Mouse (Mus musculus) cerebellum, adult (tissue): ENCODE results near the gene Chst13.

ENCODE experiments used
- ATAC-seq: cut with Nextera tagmentation; 2 replicates; pipeline ENCODE4 v1.9.2; 2017; ENCODE audit warnings: mild to moderate bottlenecking, moderate library complexity, mixed read lengths; ENCODE audit not compliant: insufficient number of reproducible peaks, low FRiP score, low TSS enrichment

Gene Chst13

DNA sequence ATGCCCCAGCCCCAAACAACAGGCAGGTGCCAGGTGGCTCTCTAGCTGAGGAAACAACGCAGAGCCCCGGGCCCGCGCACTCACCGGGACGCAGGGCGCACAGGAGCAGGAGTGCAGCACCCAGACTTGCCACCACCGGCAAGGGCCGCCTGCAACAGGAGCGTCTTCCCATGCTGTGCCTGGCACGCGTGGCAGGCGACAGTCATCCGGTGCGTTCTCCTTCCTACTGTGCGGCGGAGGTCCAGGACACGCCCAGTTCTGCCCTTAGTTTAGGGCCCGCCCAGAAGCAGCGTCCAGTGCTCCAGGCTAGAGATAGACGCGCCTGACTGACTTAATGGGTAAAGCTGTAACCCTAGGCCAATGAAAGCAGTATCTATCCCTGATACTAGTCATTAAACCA, at the start of gene Chst13:
Gene Chst13 (minus strand): TSS at position 195 of the 400 bp plus-strand sequence.
- ATAC-seq: no peak

DNA sequence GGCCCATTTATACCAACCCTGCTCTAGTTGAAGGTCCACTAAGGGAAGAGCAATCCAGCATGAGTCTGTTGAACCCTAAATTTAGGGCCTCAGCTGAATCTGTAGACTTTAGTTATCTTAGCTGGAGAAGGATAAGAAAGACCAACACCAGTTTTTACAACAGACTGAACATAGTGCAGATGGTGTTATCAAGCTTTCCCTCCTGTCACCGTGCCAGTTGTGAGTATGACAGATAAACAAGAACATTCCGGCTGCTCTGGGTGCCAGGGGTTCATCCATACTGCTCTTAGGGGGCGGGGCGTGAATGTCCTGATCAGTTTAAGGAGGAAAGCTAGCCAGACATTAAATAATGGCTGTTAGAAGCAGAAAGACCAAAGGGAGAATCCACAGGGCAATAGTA, 49.7 kb upstream of the Chst13 start:
- ATAC-seq: no peak

DNA sequence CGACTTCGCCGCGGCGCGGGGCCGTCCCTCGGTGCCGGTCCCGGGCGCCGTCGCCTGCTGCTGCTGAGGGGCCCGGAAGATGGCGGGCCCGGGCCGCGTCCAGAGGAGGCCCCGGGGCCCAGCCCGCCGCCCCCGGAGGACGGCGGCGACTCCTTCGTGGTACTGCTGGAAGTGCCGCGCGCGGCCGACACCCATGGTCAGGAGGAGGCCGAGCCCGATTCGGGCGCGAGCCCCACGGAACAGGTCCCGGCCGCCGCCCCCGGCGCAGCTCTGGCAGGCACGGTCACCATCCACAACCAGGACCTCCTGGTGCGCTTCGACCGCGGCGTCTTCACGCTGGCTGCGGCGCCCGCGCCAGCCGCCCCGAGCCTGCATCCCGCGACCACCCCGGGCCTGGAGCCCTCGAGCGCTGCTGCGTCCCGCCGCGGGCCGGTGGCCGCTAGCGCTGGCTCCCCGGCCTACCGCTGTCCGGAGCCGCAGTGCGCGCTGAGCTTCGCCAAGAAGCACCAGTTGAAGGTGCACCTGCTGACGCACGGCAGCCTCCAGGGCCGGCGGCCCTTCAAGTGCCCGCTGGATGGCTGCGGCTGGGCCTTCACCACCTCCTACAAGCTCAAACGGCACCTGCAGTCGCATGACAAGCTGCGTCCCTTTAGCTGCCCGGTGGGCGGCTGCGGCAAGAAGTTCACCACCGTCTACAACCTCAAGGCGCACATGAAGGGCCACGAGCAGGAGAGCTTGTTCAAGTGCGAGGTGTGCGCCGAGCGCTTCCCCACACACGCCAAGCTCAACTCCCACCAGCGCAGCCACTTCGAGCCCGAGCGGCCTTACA, 45.0 kb upstream of the Chst13 start:
- ATAC-seq: peak; percentile 26

DNA sequence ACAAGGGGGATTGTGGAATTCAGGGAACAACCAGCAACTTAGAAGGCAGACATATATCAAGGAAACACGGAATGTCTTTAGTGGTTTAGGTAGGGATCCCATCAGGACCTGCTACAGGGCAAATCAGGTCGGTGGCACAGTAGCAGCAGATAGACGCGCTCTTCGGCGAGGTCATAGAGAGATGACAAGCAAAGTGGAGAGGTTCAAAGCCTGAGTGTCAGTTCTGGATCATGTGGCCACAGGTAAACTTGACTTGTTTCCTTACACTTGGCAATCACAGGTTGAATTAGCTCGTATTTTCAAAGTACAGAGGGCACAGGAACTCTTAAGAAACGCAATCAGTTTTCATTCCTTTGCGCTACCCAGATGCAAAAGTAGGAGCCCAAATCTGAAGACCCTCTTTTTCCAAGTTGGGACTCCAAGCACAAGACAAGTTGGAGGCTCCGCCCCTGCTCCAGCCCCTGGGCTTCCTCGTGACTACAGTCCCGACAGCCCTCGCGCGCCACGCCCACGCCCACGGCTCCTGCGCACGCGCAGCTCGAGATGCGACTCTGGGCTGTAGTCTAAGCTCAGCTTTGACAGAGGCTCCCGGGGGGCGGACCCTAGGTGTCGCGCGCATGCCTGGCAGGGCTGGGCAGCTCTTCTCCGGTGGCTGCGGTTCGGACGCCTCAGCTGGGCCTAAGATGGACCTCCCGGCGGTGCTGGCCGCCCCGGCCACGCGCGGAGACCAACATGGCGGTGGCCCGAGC, 44.2 kb upstream of the Chst13 start, which contains the start of gene Zxdc:
Gene Zxdc (plus strand): TSS at position 517 of the 749 bp plus-strand sequence.
- ATAC-seq: peak; percentile 96

DNA sequence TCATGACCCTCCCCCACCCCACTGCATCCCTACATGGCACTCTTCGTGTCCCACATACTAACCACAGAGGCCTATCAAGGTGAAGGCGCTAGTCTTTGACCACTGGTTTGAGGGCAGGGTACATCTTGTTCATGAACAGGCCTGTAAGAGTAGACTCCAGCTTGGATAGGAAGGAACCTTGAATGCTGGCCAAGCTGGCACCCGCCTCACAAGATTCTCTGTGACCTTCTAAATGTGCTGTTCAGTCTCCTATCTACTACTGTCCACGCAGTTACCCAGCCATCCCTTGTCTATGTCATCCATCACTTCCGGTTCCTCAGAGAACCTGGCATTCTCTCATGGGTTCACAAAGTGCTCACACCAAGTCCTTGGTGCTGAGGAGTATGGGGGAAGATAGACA, 38.3 kb upstream of the Chst13 start:
- ATAC-seq: no peak

DNA sequence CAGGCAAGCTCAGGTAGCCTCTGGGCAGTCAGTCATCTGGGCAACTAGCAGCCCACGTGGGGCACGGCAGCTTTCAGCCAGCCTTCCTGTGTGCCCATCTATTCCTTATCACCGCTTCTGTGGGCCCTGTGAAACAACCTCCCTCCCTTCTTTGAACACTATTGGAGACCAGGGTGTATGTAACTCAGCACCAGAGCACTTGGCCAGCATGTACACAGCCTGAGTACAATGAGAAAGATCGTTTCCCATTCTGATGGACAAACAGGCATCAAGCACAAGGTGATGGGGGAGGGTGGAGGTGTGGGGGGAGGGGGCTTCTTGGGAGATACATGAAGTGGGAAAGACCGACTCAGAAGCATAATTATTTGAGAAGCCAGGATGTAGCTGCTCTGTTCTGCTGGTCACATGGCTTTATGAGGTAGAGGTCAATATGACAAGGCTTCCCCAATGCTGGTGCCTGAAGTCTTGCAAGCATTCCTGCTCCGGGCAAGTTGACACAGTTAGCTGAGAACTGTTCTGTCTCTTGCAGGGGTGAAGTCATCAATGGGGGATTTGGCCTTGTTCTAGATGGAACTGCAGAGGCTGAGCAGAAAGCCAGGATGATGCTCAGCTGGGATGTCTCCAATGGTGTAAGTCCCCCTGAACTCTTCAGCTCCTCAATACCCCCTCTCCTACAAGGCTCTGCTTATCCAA, 36.1 kb upstream of the Chst13 start:
- ATAC-seq: no peak

DNA sequence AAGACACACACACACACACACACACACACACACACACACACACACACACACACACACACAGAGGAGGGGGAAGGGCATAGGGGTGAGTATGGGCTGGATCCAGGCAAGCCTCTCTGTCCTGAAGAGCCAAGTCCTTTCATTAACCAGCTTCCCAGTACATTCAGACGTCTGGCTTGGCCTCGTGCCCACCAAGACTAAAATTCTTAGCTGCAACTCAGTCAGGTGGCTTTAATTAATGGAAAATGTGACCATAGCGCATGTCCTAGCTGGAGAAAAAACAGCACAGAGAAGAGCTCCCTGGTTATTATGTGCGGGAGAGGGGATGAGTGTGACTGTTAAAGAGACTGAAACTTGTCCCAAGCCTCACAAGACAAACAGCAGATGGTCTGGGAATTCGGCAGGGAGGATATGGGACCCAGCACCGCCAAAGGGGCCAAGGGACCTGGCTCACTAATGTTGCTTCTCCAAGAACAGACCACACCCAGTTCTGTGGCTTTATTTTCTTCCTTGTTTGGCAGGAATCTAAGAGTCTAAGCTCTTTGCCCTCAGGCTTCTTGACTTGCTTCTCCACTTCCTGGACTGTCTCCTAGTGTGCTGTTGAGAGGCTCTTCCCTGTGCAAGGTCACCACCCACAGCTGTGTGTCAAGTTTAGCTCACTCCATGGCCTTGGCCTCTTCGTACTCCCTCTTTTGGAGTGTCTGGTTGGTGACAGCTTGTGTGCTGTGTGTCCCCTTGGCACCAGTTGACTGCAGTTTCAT, 35.2 kb upstream of the Chst13 start:
- ATAC-seq: no peak

DNA sequence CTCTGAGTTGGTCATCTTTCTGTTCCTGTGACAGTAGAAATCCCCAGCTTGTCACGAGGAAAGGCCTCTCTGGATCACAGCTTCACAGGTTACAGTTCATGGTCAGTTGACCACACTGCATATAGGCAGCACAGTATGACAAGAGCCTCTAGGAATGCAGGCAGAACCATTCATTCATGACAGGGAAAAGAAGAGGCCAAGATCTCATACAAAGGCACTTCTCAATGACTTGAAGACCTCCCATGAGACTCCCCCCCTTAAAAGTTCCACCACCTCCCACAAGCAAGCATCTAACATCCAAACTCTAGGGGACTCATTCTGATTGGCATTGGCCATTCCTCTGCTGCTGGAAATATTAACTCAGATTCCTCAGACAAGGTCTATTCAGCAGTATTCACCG, 34.5 kb upstream of the Chst13 start:
- ATAC-seq: no peak

DNA sequence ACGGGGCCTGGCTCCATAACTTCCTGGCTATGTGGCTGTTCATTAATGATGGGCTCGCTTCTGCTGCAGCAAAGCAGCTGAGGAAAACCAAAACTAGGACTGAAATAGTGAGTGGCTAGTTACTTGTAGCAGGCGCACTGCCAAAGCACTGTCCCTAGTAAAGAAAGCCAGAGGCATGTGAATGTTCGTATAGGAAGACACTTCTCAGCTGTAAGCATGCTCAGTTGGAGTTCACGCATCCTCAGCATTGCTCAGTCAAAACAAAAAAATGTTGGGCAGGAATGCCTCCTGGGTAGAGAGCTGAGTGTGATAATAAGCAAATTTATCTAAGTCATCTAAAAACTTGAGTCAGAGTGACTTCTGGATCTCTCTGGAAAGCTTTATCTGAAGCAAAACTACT, 33.2 kb upstream of the Chst13 start:
- no peak for ATAC-seq

DNA sequence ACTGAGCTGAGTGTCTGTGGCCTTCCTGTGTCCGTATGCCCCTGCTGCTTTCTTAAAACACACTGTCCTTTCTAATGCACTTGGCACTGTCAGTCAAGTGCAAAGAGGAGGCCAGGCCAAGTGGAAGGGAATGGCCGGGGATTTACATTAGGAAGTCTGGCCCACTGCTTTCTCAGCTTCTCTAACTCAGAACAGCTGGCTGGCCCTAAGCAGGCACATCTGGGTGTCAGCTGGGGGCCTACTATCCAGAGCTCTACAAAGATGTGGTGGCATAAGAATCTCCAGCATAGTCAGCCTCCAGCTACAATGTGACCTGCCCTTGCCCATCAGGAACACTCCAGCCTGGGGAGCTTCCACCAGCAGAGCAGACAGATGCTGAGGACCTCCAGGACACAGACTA, 25.0 kb upstream of the Chst13 start:
- ATAC-seq: no peak

DNA sequence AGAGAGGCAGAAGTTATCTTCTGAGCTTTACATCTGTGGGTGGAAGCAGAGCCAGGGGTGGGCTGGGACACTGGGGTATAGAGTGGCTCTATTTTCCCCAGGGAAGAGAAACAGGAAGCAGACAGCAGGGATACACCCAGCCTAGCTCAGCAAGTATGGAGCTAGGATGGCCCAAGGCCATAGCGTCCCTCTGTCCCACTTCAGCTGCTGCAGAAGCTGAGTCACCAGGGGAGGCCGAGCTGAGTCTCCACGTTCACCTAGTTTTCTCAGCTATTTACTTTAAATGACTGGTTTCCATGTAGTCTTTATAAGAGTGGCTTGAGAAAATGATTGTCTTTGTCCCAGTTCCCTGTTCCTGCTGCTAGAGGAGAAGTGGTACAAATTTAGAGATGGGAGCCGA, 23.5 kb upstream of the Chst13 start:
- no peak for ATAC-seq

DNA sequence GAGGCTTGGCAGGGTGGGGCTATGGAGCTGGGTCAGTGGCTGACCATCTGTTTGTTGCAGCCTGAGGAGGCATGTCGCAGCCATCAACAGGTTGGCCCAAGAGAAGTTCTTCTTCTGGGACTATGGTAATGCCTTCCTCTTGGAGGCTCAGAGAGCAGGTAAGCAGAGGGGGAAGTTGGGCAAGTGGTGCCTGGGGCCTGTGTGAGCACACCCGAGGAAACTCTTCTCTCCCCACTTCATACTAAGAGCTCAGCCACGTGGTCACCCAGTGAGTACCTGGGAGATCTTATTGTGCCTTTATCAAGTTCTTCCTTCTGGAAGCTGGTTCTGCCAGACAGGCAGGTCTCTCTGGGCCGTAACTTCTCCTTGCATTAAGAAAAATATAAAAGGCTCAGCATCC, 22.2 kb upstream of the Chst13 start:
- ATAC-seq: no peak

DNA sequence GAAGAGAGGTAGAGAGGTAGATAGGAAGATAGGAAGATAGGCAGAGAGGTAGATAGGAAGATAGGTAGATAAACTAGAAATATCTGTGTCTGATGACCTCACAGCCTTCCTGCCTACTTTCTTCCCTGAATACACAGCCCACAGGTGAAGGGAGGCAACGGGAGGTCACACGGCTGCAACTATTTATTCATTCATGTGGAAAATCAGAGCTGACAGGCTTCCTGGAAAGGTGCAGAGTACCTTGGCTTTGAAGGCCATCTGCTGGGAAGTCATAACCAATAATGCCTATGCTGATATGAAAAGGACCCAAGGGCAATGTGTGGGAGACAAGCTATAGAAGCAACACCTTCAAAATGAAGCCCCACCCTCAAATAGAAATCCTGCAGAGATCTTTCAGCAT, 17.4 kb upstream of the Chst13 start:
- ATAC-seq: peak; percentile 68

DNA sequence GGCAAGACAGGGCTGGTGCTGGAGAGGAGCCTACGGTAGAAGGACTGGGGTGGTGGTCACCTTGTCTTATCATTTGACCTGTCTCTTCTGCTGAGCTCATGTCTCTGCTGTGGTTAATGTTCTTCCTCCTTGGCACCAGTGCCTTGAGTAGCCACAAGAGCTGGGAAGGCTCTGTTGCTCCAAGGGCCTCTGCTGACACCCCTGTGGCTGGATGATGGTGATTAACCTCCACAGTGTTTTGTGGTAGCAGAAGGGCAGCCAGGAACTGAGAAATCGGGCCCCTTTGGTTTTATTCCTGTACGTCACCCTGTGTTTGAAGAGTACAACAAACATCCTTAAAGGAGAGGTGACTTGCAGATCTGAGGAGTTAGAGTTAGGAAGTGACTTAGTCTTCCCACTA, 9.3 kb upstream of the Chst13 start:
- ATAC-seq: no peak

DNA sequence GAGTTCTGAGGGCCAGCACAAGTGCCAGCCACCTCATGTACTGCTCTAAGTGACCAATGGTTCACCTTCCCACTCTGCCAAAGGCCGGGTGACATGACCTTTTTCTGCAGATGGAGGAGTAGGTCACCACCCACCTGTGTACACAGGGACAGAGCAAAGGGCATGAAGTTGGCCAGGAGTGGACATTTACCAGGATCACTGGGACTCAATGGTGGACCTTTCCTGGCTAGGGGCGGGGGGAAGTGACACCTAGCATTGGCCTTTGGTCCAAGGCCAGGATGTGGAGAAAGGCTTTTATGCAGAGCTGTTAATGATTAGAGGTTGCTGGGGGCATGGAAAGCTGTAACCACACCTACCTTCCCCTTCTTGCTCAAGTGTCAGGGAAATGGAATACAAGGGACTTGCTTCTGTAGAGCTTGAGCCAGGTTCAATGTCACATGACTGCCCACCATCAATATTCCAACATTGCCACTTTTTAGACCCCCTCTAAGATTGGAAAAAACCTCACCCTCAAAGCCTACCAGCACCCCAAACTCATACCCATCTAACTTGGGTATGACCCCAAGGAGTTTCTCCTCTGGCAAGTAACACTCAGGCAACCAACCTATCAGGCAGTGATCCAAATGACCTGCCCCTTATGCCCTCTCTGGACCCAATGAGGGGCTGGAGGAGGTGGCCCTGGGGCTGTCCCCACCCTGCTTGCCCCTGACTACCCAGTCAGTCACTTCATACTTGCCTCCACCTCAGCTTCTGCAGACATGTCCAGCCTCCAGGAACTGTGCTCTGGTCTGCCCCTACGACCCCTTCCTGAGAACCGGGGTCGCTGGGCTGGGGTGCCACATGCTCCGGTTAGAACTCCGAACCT, 7.8 kb upstream of the Chst13 start, which contains the start of gene Uroc1:
Gene Uroc1 (plus strand): TSS at position 724 of the 865 bp plus-strand sequence.
- ATAC-seq: no peak

DNA sequence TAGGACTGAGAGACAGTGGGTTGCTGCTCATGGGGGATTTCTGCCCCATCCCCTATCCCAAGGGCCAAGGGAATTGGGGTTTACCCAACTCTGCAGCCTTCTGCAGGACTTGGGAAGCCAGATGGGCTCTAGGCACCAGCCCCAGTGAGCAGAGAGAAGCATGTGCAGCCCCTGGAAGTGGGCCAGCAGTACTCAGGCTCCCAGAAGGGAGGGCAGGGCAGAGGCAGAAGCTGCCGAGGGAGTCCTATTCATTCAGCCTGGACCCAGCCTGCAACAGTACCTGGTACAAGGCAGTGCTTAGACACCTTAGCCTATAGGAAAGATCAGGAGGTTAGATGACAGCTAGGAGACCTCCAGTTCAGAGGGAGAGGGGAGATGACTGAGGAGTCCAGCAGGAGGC, 5.0 kb upstream of the Chst13 start:
- ATAC-seq: peak; percentile 78

DNA sequence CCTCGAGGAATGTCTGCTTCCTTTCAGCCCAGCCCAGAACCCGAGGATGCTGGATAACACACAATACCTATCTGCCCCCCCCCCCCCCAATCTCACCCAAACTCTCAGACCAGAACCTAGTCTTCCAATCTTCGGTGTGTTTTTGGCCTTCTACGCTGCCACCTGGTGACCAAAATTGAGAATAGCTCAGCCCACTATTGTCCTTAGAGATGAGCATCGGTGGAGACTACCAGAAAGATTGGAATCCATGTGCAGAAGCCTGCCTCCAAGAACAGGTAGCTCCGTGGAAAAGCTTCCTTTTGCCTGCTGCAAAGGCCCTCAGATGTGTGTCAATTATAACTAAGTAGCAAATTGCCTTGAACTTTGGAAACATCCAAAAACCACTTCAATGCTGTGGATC, 2.7 kb upstream of the Chst13 start:
- ATAC-seq: no peak

DNA sequence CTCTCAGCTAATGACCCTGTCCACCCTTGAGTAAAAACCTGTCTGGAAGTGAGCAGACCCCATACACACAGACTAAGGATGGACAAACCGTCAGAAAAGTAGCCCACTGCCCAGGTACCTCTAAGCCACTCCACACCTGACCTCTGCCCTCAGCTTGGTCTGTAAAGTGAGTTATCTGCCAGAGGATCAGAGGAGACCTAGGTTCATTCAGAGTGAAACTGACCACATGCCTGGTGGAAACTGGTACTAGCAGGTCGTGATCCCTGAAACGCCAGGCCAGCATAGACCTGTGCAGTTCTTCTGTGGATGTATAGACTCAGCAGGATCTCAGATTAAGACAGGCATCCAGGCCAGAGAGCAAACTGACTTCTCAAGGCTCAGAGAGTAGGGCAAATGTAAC, 522 bp downstream of the Chst13 start:
- ATAC-seq: no peak

DNA sequence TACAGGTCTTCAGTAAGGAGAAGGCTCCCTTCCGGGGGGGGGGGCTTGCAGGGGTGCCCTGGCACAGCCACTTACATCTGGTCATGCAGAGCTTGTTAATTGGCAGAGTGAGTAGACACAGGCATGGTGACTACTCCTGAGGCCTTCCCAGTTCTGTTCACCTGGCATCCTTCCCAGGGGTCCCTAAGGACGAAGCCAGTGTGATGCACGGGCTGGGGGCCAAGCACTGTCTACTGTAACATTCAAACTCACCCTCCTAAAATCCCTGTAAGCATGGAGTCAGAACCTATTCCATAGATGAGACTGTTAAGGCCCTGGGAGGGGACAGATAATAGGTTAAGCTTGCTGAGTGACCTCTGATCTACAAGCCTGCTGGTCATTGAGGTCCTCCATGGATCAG, 959 bp downstream of the Chst13 start:
- no peak for ATAC-seq
